In genomic region chr6:113076686-113077516, GRCm38 (mm10) we compare ENCODE assay signal across 8 mouse cellular contexts. TPM values are rescaled to one million over a fixed set of nuclear protein-coding genes. Genes with fewer than 3 reads are reported as not detected.
A peak's percentile ranks its signal among the peaks of the same experiment; 100 is the strongest.
DNase-seq lines count a peak whose midpoint lies in the region; ATAC-seq and TF ChIP-seq lines count a peak whose summit lies in the region.

Gene Setd5 (plus strand): TSS chr6:113077365.

- H3K36me3 ChIP-seq in ES-E14 (ENCODE audit: control insufficient read depth, insufficient read depth, low read length, poor library complexity, severe bottlenecking) = no peaks in the 10 kb centered on the region; the same call in 1 of the 2 replicates
- H3K36me3 ChIP-seq in forebrain, embryonic 15.5 days = no peaks in the 10 kb centered on the region

- peak; percentile 95 for ATAC-seq in forebrain, embryonic 15.5 days (replicated peaks)
- ATAC-seq in neutrophil, adult 5-6 weeks (ENCODE audit: extremely low read depth, insufficient number of reproducible peaks, low FRiP score, poor library complexity, severe bottlenecking) = peak; percentile 76

- DNase-seq in ES-E14 (ENCODE audit: low read depth, low spot score) = peak; percentile 88
- DNase-seq in cerebellum, adult 11-12 months = peak; percentile 98
- peak; percentile 98 for DNase-seq in heart, postnatal 25 days (ENCODE audit: low spot score)
- DNase-seq in layer of hippocampus, adult 18-20 months (ENCODE audit: low spot score in 2 of 2) = peak; percentile 96 to 98
- peak; percentile 97 for DNase-seq in lung, adult 2 months
- DNase-seq in thymus, adult 18-20 months = peak; percentile 95 to 96

- no peaks in the 10 kb centered on the region for H3K27me3 ChIP-seq in forebrain, embryonic 15.5 days

- no peak for TF ChIP-seq CTCF in lung, adult 2 months (IDR thresholded peaks at IDR 0.05; ENCODE audit: insufficient read depth, low read length)

- H3K9ac ChIP-seq in ES-E14 (ENCODE audit: insufficient read depth, low read depth, low read length, poor library complexity, severe bottlenecking) = peak within 1 kb of the TSS; percentile 100
- H3K9ac ChIP-seq in forebrain, embryonic 15.5 days (replicated peaks) = peak within 1 kb of the TSS; percentile 92

- peak within 1 kb of the TSS; percentile 100 for H3K27ac ChIP-seq in ES-E14 (ENCODE audit: insufficient read depth, low read depth, low read length, poor library complexity, severe bottlenecking)
- peak within 1 kb of the TSS; percentile 100 for H3K27ac ChIP-seq in forebrain, embryonic 15.5 days (replicated peaks)

- intact Hi-C loops in heart, postnatal 25 days (cut with DNase I) = loop anchor here (5.0 to 10.0 kb wide), 2 partner anchors 40 to 228 kb away; partner anchors contain the start of gene Brpf1

- no peaks in the 10 kb centered on the region for H3K9me3 ChIP-seq in ES-E14 (ENCODE audit: control insufficient read depth, insufficient read depth, low read depth, low read length)
- no peaks in the 10 kb centered on the region for H3K9me3 ChIP-seq in forebrain, embryonic 15.5 days

- peak within 1 kb of the TSS; percentile 92 to 100 for H3K4me3 ChIP-seq in ES-E14 (ENCODE audit: insufficient read depth in 1 of 2, low read depth in 1 of 2, low read length in 2 of 2, poor library complexity in 1 of 2, severe bottlenecking in 1 of 2)
- H3K4me3 ChIP-seq in forebrain, embryonic 15.5 days = peak within 1 kb of the TSS; percentile 67
- H3K4me3 ChIP-seq in lung, adult 2 months (replicated peaks; ENCODE audit: extremely low read depth, low read depth, low read length) = peak within 1 kb of the TSS; percentile 99

- H3K4me1 ChIP-seq in ES-E14 (ENCODE audit: control insufficient read depth in 2 of 2, insufficient read depth in 2 of 2, low read length in 2 of 2, poor library complexity in 1 of 2) = peaks cover 4% of the 10 kb centered on the region in 2 experiments; a peak in 3 of 4 replicates
- H3K4me1 ChIP-seq in forebrain, embryonic 15.5 days = peaks cover 59% of the 10 kb centered on the region
- H3K4me1 ChIP-seq in lung, adult 2 months (ENCODE audit: control insufficient read depth, insufficient read depth, low read length) = peaks cover 16% of the 10 kb centered on the region

- in situ Hi-C loops in ES-E14 (cut with MboI; ENCODE audit: low sequenced_read_pairs in 2 of 2, unreplicated experiment in 2 of 2) = no loop called here

- under 1% methylated on average over 77 of the region's 91 CpGs for WGBS in forebrain, embryonic 15.5 days
- 1% methylated on average over 82 of the region's 91 CpGs for WGBS in lung, adult 2 months

- peak within 1 kb of the TSS; percentile 86 for H3K4me2 ChIP-seq in forebrain, embryonic 15.5 days (replicated peaks)

- TF ChIP-seq POLR2A in lung, adult 2 months (IDR thresholded peaks at IDR 0.05; ENCODE audit: borderline replicate concordance, extremely low read depth, low read depth, low read length) = peak; percentile 95

TF ChIP-seq in ES-E14, 5 proteins besides CTCF, POLR2A, EP300 and RAD21:
- TF ChIP-seq ZNF384 (IDR thresholded peaks at IDR 0.05; ENCODE audit: low read depth, low read length) (no peak), HCFC1 (IDR thresholded peaks at IDR 0.05; ENCODE audit: borderline replicate concordance, insufficient read depth, low read length) (no peak), ZC3H11A (IDR thresholded peaks at IDR 0.05; ENCODE audit: borderline replicate concordance, low read depth, low read length) (no peak), MAFK (IDR thresholded peaks at IDR 0.05; ENCODE audit: insufficient read depth, low read depth, low read length) (no peak)

RNA-seq across cellular contexts. Expression of gene Setd5, which starts in this region (rescaled TPM):
- 79.4 and 81.4 TPM in 2 replicates for total RNA-seq in ES-E14 (2012; rRNA removed)
- polyA plus RNA-seq in forebrain, embryonic 15.5 days (2015; fragmentation: Nextera tagmentation; extraction: Ambion mirVana) = 52.2 and 53.4 TPM in 2 replicates
- total RNA-seq in heart, postnatal 25 days (2021) = 10 to 100 TPM; 34.4 to 41.1 TPM
- 10 to 100 TPM; 92.8 to 95.7 TPM for total RNA-seq in layer of hippocampus, adult 18-20 months (2021)
- polyA plus RNA-seq in lung, adult 2 months (2012; rRNA removed) = 28.7 and 30.6 TPM in 2 replicates
- 106 and 118 TPM in 2 replicates for total RNA-seq in neutrophil, adult 5-6 weeks (2017)

Comparison
In these comparisons a context has a peak if more than half of its experiments do, and no peak if none do; other contexts are left out.
1. Peak in every context shown above with its lines: DNase-seq, ATAC-seq, H3K4me3 ChIP-seq and H3K27ac ChIP-seq.